Mouse (Mus musculus) cerebellum, adult 2 months (tissue): ENCODE data around the gene Gad2.

Experiments
- CTCF ChIP-seq: fragments of 200-500 bp; IDR thresholded peaks from 2 replicates; pipeline ENCODE4 v1.5.1; 2011; ENCODE audit warnings: low read depth, mild to moderate bottlenecking, control low read depth, low read length, moderate library complexity, borderline replicate concordance; ENCODE audit not compliant: insufficient read depth
- POLR2A ChIP-seq: fragments of 200-500 bp; IDR thresholded peaks from 2 replicates; pipeline ENCODE4 v1.6.1; 2011; ENCODE audit warnings: low read length, control low read depth, borderline replicate concordance; ENCODE audit not compliant: insufficient read depth

DNA sequence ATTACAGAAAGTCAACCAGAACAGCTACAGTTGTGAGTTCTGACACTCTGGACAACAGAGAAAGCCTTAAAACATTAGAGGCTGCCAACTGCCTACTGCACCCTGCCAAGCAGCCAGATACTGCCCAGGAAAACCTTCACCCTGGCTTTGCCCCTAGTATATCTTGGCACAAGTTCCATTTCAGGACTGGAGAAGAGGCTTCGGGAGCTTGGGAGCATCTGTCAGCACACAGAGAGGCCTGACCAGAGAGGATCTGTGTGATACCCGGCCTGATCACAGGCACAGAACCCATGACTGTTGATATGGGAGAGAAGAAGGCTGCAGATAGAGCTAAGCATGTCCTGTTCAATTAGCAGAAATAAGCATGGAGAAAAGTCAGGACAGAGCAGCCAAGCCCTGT lies 48.4 kb downstream of the Gad2 start:
- no peak for TF ChIP-seq POLR2A
- no peak for TF ChIP-seq CTCF
